Mouse (Mus musculus): Measurements from ENCODE around the gene Srsf9.

Gene Srsf9

GRCm38 (mm10) chr5:115319004-115319940 lies 7.7 kb upstream of the Srsf9 start:
- peak; percentile 40 for DNase-seq (ENCODE audit: low read depth, low spot score)

DNA sequence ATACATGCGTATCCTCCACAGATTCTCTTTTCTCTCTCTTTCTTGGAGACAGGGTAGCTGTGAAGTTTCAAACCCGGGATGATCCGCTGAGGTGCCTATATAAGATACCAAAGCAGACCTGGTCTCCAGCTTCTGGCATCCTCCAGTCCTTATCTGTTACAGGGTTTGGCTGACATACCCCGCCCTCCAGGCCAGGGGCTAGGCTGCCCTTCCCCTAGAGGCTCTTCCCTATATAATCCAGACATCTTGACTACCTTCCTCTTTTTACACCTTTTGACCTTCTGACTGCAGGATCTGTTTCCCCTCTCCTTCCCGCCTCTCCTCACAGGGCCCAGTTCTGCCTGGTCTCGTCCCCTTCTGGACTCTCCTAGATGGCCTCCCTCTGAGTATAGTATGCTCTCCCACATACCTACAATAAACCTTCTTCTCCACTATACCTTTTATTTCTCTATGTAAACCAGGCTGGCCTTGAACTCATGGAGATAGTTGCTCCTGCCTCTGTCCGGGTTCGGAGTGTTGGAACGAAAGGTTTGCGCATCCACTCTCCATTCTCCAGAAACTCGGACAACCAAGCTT lies 633 bp upstream of the Srsf9 start:
- DNase-seq (ENCODE audit: low read depth, low spot score): no peak

GRCm38 (mm10) chr5:115327610-115328548 lies 902 bp downstream of the Srsf9 start:
- no peak for DNase-seq (ENCODE audit: low read depth, low spot score)

DNA sequence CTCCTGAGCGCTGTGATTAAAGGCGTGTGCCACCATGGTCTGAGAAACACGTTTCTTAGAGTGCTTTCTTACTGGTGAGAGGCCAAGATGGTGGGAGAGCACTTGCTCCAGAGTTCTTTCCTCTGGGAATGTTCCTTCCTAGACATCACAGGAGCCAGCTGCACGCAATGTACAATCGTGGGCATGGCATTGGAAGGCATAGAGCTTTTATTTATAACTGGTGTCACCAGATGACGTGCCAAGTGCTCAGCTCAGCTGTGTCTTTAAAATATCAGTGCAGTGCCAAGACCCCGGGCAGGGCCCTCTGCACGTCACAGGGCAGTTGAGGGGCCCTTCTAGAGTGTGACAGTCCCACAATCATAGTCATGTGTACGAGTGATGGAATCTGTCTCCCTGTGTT lies 4.0 kb downstream of the Srsf9 start:
- no peak for DNase-seq (ENCODE audit: low read depth, low spot score)

- DNase-seq (ENCODE audit: low read depth, low spot score): no peak
These were observed 6.6 kb downstream of the Srsf9 start for GRCm38 (mm10) chr5:115333626-115334025.

DNA sequence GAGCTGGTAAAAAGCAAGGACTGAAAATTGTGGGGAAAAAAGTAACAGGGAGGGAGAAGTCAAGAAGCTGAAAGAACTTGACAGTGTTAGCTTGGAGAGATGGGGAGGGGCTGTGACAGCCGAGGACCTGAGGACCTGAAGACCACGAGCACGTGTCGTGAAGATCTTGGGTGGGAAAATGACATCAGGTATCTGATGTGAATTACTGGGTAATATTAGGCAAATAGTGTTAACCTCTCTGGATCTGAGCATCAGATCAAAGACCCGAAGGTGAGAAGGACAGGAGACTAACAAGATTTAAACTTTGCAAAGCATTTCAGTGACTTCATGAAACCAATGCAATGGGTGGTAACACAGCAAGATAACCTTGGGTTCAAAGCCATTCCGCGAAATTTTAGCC lies 13.0 kb downstream of the Srsf9 start:
- no peak for DNase-seq (ENCODE audit: low read depth, low spot score)

DNA sequence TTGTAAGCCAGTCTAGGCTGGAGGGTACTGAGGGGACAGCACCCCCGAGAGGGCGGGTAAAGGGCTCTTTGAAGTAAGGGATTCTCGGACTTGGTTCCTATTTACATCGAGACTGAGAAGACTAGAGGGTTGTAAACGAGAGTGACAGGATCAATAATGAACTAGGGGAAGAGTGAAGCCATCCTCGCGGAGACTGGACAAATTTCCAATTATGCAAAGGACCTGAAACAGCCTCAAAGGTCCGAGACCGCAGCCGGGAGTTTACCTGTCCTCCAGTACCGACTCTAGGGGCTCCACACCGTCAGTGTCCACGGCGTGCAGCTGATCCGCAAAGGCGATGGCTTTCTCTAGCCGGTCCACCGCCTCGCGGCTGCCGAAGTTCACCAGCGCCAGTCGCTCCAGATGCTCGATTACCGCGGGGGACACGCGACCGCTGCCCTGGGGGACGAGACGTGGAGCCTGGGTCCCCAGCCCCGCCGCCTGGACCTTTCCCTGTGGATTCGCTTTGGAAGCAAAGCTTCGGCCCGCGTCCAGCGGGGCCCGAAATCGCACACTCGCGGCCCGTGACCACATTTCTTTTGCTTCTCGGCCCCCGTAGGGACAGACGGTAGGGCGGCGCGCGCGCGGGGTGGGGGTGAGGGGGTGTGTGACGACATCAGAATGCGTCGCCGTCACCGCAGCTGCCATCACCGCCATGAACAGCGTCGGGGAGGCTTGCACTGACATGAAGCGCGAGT lies 13.8 kb downstream of the Srsf9 start, which contains the start of the genes Gatc and Triap1:
Gatc (minus strand) TSS at position 602 of the 737 bp plus-strand sequence.
Triap1 (plus strand) TSS at position 649 of the 737 bp plus-strand sequence.
- peak; percentile 84 for DNase-seq (ENCODE audit: low read depth, low spot score)

GRCm38 (mm10) chr5:115341314-115342165 lies 14.6 kb downstream of the Srsf9 start:
- DNase-seq (ENCODE audit: low read depth, low spot score): no peak

DNA sequence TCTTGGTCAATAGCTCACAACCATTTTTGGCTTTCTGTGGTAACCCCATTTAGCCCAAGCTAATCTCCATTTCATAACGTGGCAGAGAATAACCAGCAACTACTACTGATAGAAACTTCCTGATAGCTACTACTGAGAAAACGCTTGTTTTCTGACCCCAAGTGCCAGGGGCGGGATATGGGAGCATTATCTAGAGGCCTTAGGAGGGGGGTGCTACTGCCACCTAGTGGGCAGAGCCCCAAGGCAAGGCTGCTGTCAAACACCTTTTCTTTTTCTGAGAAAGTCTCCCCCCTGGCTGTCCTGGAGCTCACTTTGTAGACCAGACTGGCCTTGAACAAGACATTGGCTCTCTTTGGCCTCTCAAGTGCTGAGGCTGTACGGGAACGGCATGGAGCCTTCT lies 20.6 kb downstream of the Srsf9 start:
- peak; percentile 89 for DNase-seq (ENCODE audit: low read depth, low spot score)

GRCm38 (mm10) chr5:115348546-115349224 lies 21.7 kb downstream of the Srsf9 start, which contains the start of gene Cox6a1:
Cox6a1 (minus strand) TSS chr5:115348981.
- peak; percentile 99 for DNase-seq (ENCODE audit: low read depth, low spot score)

DNA sequence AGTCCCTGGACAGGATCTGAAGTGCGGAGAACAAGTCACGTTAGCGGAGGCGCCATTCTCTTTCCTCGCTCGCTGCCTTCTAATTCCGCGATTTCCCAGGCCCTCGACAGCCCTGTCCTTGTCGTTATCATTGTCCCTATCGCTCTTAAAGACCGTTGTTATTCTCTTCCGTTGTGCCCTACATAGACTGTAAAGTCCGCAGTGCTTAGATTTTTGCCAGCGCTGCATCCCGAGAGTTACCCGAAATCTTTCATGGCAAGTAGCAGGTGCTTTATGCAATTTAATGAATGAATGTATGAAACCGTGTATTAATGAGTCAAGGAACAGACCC lies 22.2 kb downstream of the Srsf9 start:
- DNase-seq (ENCODE audit: low read depth, low spot score): no peak

DNA sequence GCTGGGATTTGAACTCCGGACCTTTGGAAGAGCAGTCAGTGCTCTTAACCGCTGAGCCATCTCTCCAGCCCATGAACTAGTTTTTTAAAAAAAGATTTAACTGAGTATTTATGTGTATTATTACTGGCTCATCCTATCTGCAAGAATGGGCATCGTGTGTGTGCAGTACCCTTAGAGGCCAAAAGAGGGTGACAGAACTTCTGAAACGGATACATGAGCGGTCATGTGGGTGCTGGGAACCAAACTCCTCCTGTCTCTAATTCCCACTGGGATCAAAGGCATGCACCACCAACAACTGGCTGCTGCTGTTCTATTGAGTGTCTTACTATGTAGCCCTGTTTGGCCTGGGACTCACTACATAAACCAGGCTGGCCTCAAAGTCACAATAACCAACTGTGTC lies 24.4 kb downstream of the Srsf9 start:
- DNase-seq (ENCODE audit: low read depth, low spot score): no peak

DNA sequence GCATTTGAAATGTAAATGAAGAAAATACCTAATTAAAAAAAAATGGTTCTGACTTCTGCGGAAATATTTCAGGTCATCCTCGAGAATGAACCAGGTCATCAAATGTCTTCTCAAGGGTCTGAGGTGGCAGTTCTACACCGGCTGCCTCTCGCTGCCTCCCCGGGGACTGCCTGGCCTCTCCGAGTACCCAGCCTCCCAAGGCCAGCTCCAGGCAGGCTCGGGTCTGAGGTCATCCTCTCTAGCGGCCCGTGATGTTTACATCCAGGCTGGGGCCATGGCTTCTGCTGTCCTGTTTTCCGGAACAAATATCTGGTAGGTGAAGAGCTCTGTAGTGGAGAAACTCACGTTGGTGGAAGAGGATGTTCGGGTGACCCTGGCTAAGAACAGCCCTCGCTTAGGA lies 28.1 kb downstream of the Srsf9 start:
- DNase-seq (ENCODE audit: low read depth, low spot score): no peak

GRCm38 (mm10) chr5:115358872-115359271 lies 31.9 kb downstream of the Srsf9 start:
- DNase-seq (ENCODE audit: low read depth, low spot score): peak; percentile 83

DNA sequence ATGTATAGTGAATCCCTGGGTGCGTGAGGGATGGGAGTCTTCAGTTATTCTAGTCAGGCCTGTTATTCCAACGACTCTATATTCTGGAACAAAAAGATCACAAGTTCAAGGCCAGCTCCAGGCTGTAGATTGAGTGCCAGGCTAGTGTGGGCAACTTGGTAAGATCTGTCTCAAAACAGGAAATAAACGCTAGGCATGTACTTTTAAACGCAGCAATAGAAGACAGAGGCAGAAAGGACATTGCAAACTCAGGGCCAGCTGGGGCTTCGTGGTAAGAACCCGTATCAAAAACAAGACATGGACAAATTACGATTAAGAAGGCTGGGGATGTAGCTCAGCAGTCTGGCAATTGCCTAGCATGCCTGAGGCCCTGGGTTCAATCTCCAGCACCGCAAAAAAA lies 32.5 kb downstream of the Srsf9 start:
- DNase-seq (ENCODE audit: low read depth, low spot score): no peak

- DNase-seq (ENCODE audit: low read depth, low spot score): peak; percentile 43
These were observed 32.9 kb downstream of the Srsf9 start for GRCm38 (mm10) chr5:115359851-115360372.

DNA sequence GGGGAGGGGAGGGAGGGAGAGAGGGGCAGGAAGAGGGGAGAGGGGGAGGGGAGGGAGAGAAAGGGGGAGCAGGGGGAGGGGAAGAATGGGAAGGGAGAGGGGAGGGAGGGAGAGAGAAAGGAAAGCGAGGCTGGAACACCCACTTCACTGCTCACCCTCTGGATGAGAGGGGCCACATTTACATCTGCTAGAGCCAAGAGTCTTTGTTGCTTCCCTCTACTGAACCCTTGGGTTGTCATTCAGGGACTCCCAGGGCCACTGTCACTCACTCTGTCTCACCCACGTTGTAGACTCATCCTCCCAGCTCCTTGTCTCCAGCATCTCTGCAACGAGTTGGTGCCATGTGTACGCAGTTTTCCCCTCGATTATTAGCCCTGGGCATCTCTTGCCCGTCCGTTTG lies 35.2 kb downstream of the Srsf9 start:
- DNase-seq (ENCODE audit: low read depth, low spot score): no peak

DNA sequence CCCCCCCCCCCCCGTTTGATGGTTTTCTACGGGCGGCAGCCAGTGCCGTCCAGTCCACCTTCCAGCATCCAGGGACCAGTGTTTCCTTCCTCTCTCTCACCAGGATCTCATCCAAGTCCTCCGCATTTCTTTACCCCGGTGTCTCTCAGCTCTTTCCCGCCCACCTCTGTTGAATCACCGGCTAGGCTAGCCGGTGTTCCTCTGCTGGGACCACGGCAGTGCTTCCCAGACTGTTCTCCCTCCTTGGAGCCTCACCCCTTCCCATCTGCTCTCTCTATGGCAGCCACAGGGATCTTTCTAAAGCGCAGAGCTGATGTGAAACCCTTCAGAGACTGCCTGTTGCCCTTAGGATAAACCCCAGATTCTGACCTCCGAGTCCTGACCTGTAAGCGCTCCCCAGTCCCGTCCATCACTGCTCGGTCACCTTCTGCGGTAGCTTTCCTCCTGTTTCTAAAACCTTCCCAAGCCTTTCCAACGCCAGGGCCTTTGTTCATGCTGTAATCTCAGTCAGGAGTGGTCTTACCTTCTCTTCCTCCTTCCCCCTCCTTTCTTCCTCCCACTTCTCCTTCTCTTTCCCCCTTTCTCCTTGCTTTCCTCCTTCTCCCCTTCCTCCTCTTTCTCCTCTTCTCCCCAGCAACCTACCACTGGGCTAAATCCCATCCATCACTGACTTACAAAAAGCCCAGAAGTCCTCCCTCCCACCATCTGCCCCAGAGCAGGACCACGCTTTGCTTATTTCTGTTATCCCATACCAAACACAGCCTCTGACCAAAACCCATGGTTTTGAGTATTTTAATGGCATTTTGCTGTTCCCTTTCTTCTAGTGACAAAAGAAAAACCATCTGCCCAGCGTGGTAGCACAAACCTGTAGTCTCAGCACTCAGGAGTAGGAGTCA lies 36.1 kb downstream of the Srsf9 start:
- DNase-seq (ENCODE audit: low read depth, low spot score): no peak

Data from forelimb bud, embryonic 11.5 days (tissue).